Mouse (Mus musculus) MEL (cell line): ENCODE results near the gene Ctcf. TPM values are rescaled to one million over a fixed set of nuclear protein-coding genes. Genes with fewer than 3 reads are reported as not detected.

Experiments used
- DNase-seq: peaks from one replicate; pipeline ENCODE4 v3.0.0; 2011; ENCODE audit warnings: low read depth, low spot score
- H3K27ac ChIP-seq: 2 replicates; pipeline ENCODE4 v1.5.1; 2012; ENCODE audit warnings: low read depth, mild to moderate bottlenecking, control low read depth, low read length, moderate library complexity; ENCODE audit not compliant: control insufficient read depth
- H3K27me3 ChIP-seq, 2 experiments: fragments of 150-350 bp in 1 of 2; sonication (generic) in 1 of 2; 2 replicates each; pipeline ENCODE4 v1.6.1; 2012; ENCODE audit warnings: low read length in 2 of 2, mild to moderate bottlenecking in 2 of 2, improper control_type of control experiment in 1 of 2, moderate library complexity in 1 of 2; ENCODE audit not compliant: insufficient read depth in 2 of 2, control insufficient read depth in 1 of 2
- H3K36me3 ChIP-seq, 2 experiments: 2 replicates each; pipeline ENCODE4 v1.6.1; 2012 to 2014; ENCODE audit warnings: low read length in 2 of 2, improper control_type of control experiment in 1 of 2, inconsistent platforms in 1 of 2, mild to moderate bottlenecking in 1 of 2; ENCODE audit not compliant: insufficient read depth in 2 of 2, control insufficient read depth in 1 of 2
- H3K4me1 ChIP-seq, 2 experiments: fragments of 150-350 bp in 1 of 2; sonication (generic) in 1 of 2; 2 replicates each; pipeline ENCODE4 v1.6.1; 2012; ENCODE audit warnings: low read length in 2 of 2, improper control_type of control experiment in 1 of 2, mild to moderate bottlenecking in 1 of 2; ENCODE audit not compliant: insufficient read depth in 2 of 2, control insufficient read depth in 1 of 2
- H3K4me3 ChIP-seq, 2 experiments: fragments of 150-350 bp in 1 of 2; sonication (generic) in 1 of 2; 2 replicates each; pipeline ENCODE4 v1.5.1; 2012; ENCODE audit warnings: low read depth in 2 of 2, low read length in 2 of 2, mild to moderate bottlenecking in 2 of 2, moderate library complexity in 2 of 2, control low read depth in 1 of 2, improper control_type of control experiment in 1 of 2; ENCODE audit not compliant: control insufficient read depth in 1 of 2, insufficient read depth in 1 of 2
- H3K79me2 ChIP-seq: 2 replicates; pipeline ENCODE4 v1.6.1; 2012; ENCODE audit warnings: mild to moderate bottlenecking, low read length, moderate library complexity; ENCODE audit not compliant: control insufficient read depth, poor library complexity, insufficient read depth
- H3K9ac ChIP-seq: 2 replicates; pipeline ENCODE4 v1.6.1; 2012; ENCODE audit warnings: low read depth, mild to moderate bottlenecking, control low read depth, low read length, moderate library complexity; ENCODE audit not compliant: control insufficient read depth, poor library complexity, severe bottlenecking
- H3K9me3 ChIP-seq: fragments of 150-350 bp; sonication (generic); replicated peaks from 2 replicates; pipeline ENCODE4 v1.6.1; 2012; ENCODE audit warnings: mild to moderate bottlenecking, low read length, improper control_type of control experiment, moderate library complexity; ENCODE audit not compliant: insufficient read depth
- BHLHE40 ChIP-seq: IDR thresholded peaks from 2 replicates; pipeline ENCODE4 v1.6.1; 2012; ENCODE audit warnings: low read depth, mild to moderate bottlenecking, inconsistent platforms, low read length, improper control_type of control experiment, borderline replicate concordance
- CTCF ChIP-seq, 3 experiments: IDR thresholded peaks in 2 of 3; conservative IDR thresholded peaks in 1 of 3; 2 replicates each; pipeline ENCODE4 v1.5.1; 2011 to 2012; ENCODE audit warnings: low read length in 3 of 3, low read depth in 2 of 3, mild to moderate bottlenecking in 2 of 3, improper control_type of control experiment in 1 of 3, inconsistent platforms in 1 of 3, mixed read lengths in 1 of 3, moderate library complexity in 1 of 3; ENCODE audit not compliant: control insufficient read depth in 1 of 3, insufficient read depth in 1 of 3, poor library complexity in 1 of 3, severe bottlenecking in 1 of 3
- E2F4 ChIP-seq: IDR thresholded peaks from 2 replicates; pipeline ENCODE4 v1.6.1; 2011; ENCODE audit warnings: low read depth, low read length, improper control_type of control experiment, borderline replicate concordance
- EP300 ChIP-seq, 2 experiments: IDR thresholded peaks; 2 replicates each; pipeline ENCODE4 v1.6.1; 2011; ENCODE audit warnings: improper control_type of control experiment in 2 of 2, low read length in 2 of 2, low read depth in 1 of 2, mild to moderate bottlenecking in 1 of 2
- GABPA ChIP-seq: IDR thresholded peaks from 2 replicates; pipeline ENCODE4 v1.6.1; 2012; ENCODE audit warnings: low read depth, mild to moderate bottlenecking, inconsistent platforms, low read length, improper control_type of control experiment, moderate library complexity
- HCFC1 ChIP-seq: IDR thresholded peaks from 2 replicates; pipeline ENCODE4 v1.6.1; 2012; ENCODE audit warnings: low read depth, mild to moderate bottlenecking, inconsistent platforms, low read length, improper control_type of control experiment, moderate library complexity
- KAT2A ChIP-seq: conservative IDR thresholded peaks from 2 replicates; pipeline ENCODE4 v1.6.1; 2012; ENCODE audit warnings: low read depth, low read length, improper control_type of control experiment, inconsistent platforms
- MAFK ChIP-seq: IDR thresholded peaks from 2 replicates; pipeline ENCODE4 v1.6.1; 2011; ENCODE audit warnings: low read depth, mild to moderate bottlenecking, low read length, improper control_type of control experiment, borderline replicate concordance
- MAZ ChIP-seq: IDR thresholded peaks from 2 replicates; pipeline ENCODE4 v1.6.1; 2012; ENCODE audit warnings: low read depth, mild to moderate bottlenecking, inconsistent platforms, low read length, improper control_type of control experiment
- MXI1 ChIP-seq: IDR thresholded peaks from 2 replicates; pipeline ENCODE4 v1.6.1; 2011; ENCODE audit warnings: mild to moderate bottlenecking, low read depth, low read length, improper control_type of control experiment
- MYB ChIP-seq: IDR thresholded peaks from 2 replicates; pipeline ENCODE4 v1.6.1; 2011; ENCODE audit warnings: mild to moderate bottlenecking, low read depth, low read length, improper control_type of control experiment
- NELFE ChIP-seq: IDR thresholded peaks from 2 replicates; pipeline ENCODE4 v1.6.1; 2011; ENCODE audit warnings: low read depth, low read length, improper control_type of control experiment
- POLR2A ChIP-seq, 2 experiments: IDR thresholded peaks; 2 replicates each; pipeline ENCODE4 v1.6.1; 2011 to 2012; ENCODE audit warnings: low read length in 2 of 2, mild to moderate bottlenecking in 2 of 2, control low read depth in 1 of 2, improper control_type of control experiment in 1 of 2, low read depth in 1 of 2, moderate library complexity in 1 of 2; ENCODE audit not compliant: control insufficient read depth in 1 of 2, insufficient read depth in 1 of 2, poor library complexity in 1 of 2
- POLR2AphosphoS5 ChIP-seq: IDR thresholded peaks from 2 replicates; pipeline ENCODE4 v1.6.1; 2012; ENCODE audit warnings: low read depth, borderline replicate concordance, mild to moderate bottlenecking, inconsistent platforms, low read length, moderate library complexity, mixed read lengths
- SIN3A ChIP-seq: IDR thresholded peaks from 2 replicates; pipeline ENCODE4 v1.6.1; 2012; ENCODE audit warnings: low read length, improper control_type of control experiment, inconsistent platforms
- SMC3 ChIP-seq: IDR thresholded peaks from 2 replicates; pipeline ENCODE4 v1.6.1; 2011; ENCODE audit warnings: low read depth, low read length, improper control_type of control experiment
- TCF12 ChIP-seq: IDR thresholded peaks from 2 replicates; pipeline ENCODE4 v1.6.1; 2014; ENCODE audit warnings: low read depth, mild to moderate bottlenecking, inconsistent platforms, low read length, improper control_type of control experiment, moderate library complexity
- UBTF ChIP-seq: IDR thresholded peaks from 2 replicates; pipeline ENCODE4 v1.6.1; 2012; ENCODE audit warnings: low read depth, mild to moderate bottlenecking, inconsistent platforms, low read length, improper control_type of control experiment, moderate library complexity, borderline replicate concordance; ENCODE audit not compliant: insufficient read depth
- USF1 ChIP-seq: IDR thresholded peaks from 2 replicates; pipeline ENCODE4 v1.6.1; 2014; ENCODE audit warnings: low read depth, mild to moderate bottlenecking, inconsistent platforms, low read length, improper control_type of control experiment, moderate library complexity
- USF2 ChIP-seq, 2 experiments: IDR thresholded peaks; 2 replicates each; pipeline ENCODE4 v1.6.1; 2011 to 2012; ENCODE audit warnings: improper control_type of control experiment in 2 of 2, low read length in 2 of 2, borderline replicate concordance in 1 of 2, inconsistent platforms in 1 of 2, low read depth in 1 of 2, mild to moderate bottlenecking in 1 of 2; ENCODE audit not compliant: insufficient read depth in 1 of 2
- ZNF384 ChIP-seq: IDR thresholded peaks from 2 replicates; pipeline ENCODE4 v1.6.1; 2012; ENCODE audit warnings: low read depth, mild to moderate bottlenecking, inconsistent platforms, low read length, improper control_type of control experiment
- polyA plus RNA-seq, 2 experiments: library from polyadenylated mRNA; stranded (reverse) in 1 of 2; unstranded in 1 of 2; fragments of >175 nt in 1 of 2; fragments of >200 nt in 1 of 2; gene quantifications; 2 replicates each; pipeline versions ENCODE4 v1.2.1 to v1.2.4; 2012; ENCODE audit warnings: low replicate concordance in 2 of 2, low read depth in 1 of 2; ENCODE audit not compliant: insufficient read length in 2 of 2, insufficient read depth in 1 of 2, missing spikeins in 1 of 2
- total RNA-seq: library from RNA; depleted of rRNA; stranded (reverse); fragments of 300-350 nt; gene quantifications from 2 replicates; pipeline ENCODE4 v1.2.3, GENCODE M21; 2012

The Ctcf gene
- total and polyA plus RNA-seq, 3 experiments = 40.7 to 670 (median 87.1) TPM

GRCm38 (mm10) chr8:105636963-105637510 lies 669 bp downstream of the Ctcf start, which contains the start of gene Agrp:
Gene Agrp, minus strand, starts transcription at chr8:105637393.
- no peak for DNase-seq
- H3K36me3 ChIP-seq = peaks cover 0 to 44% of the 10 kb centered on the region in 2 experiments; a peak in 3 of 4 replicates
- peak within 1 kb of the TSS; percentile 97 to 99 for H3K4me3 ChIP-seq
- no peak for TF ChIP-seq KAT2A
- no peak for TF ChIP-seq SMC3
- TF ChIP-seq SIN3A = peak; percentile 24; the same call in 1 of the 2 replicates
- TF ChIP-seq ZNF384 = no peak
- TF ChIP-seq GABPA = no peak
- TF ChIP-seq USF2 (IDR thresholded peaks at IDR 0.05; ENCODE audit: borderline replicate concordance in 1 of 2, insufficient read depth in 1 of 2, low read depth in 1 of 2, low read length in 2 of 2) = no peak
- TF ChIP-seq UBTF = peak; percentile 24; the same call in 1 of the 2 replicates
- no peak for TF ChIP-seq BHLHE40
- TF ChIP-seq TCF12 = 0 out of 2 replicates have a peak, but pooled peaks have one; percentile 21
- no peak for TF ChIP-seq USF1
- no peak for TF ChIP-seq EP300 (IDR thresholded peaks at IDR 0.05; ENCODE audit: low read depth in 1 of 2, low read length in 2 of 2)
- TF ChIP-seq MAZ = peak; percentile 25; the same call in 1 of the 2 replicates
- peak in 1 of 2 experiments; percentile 28; a peak in 2 of 4 replicates for TF ChIP-seq POLR2A (IDR thresholded peaks at IDR 0.05; ENCODE audit: control insufficient read depth in 1 of 2, insufficient read depth in 1 of 2, low read depth in 1 of 2, low read length in 2 of 2, poor library complexity in 1 of 2)
- TF ChIP-seq MAFK = no peak
- TF ChIP-seq MYB = no peak
- peak in 1 of 3 experiments; percentile 20; a peak in 1 of 6 replicates for TF ChIP-seq CTCF (IDR thresholded peaks at IDR 0.05 in 2 of 3, conservative IDR thresholded peaks at IDR 0.05 in 1 of 3; ENCODE audit: control insufficient read depth in 1 of 3, insufficient read depth in 1 of 3, low read depth in 2 of 3, low read length in 3 of 3, poor library complexity in 1 of 3, severe bottlenecking in 1 of 3)
- TF ChIP-seq POLR2AphosphoS5 = no peak
- TF ChIP-seq E2F4 = no peak
- TF ChIP-seq HCFC1 = peak; percentile 10; the same call in 1 of the 2 replicates
- TF ChIP-seq NELFE = no peak
- TF ChIP-seq MXI1 = 0 out of 2 replicates have a peak, but pooled peaks have one; percentile 11
- H3K27me3 ChIP-seq = no peaks in the 10 kb centered on the region
- peaks cover 54% of the 10 kb centered on the region for H3K79me2 ChIP-seq
- no peaks in the 10 kb centered on the region for H3K9me3 ChIP-seq
- peaks cover 2 to 14% of the 10 kb centered on the region in 2 experiments; a peak in 2 of 4 replicates for H3K4me1 ChIP-seq
- H3K9ac ChIP-seq = peak within 1 kb of the TSS; percentile 99
- peak within 1 kb of the TSS; percentile 98 for H3K27ac ChIP-seq
